Mouse (Mus musculus): Measurements from ENCODE around the gene Ppara.
A peak's percentile ranks its signal among the peaks of the same experiment; 100 is the strongest.

Gene Ppara

DNA sequence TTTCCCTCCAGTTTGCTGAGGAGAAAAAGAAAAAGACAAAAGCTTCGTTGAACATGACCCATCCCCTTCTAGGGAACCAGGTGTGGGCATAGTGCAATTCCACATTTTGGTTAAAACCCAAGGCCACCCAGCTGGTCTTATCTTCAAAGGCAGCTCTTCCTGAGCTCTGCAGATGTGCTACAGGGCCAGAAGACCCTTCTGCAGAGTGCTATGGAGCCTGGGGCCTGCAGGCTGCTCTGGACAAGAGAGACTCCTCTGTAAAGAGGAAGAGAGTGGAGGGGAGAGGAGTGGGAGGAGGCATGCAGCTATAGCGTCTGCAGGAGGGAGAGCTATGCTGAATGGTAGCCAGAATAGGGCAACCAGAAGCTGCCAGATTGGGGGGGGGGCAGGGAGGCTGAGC is 4.8 kb upstream of the Ppara start:
- DNase-seq: no peak

DNA sequence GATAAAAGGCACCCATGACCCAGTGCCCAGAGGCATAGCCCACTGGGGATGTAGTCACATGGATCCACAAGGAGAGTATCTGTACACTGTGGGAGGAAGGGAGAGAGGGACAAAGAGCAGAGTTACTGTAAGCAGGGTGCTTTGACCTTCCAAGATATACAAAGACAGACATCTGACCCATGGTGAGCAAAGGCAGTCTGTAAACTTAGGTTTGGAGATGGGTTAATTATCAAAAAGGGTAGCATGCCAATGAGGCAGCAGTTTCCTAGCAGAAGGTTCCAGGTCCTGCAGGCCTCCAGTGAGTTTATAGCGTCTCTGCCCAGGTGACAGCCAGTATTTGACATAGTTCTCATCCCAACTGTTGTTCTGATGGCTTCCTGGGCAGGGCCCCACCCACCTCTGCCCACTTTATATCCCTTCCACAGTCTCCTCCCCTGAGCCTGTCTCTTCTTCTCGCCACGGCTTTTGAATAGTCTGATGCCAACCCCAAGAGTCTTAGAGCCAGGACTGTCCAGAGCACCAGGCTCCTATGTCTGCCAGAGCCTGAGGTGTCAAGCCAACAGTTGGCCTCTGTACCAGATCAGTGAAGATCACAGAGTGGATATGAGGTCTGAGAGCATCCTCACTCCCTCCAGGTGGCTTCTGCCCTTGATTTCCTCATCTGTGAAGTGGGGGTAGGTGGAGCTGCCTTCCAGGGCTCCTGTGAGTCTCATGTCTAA is 2.7 kb upstream of the Ppara start:
- DNase-seq: no peak

DNA sequence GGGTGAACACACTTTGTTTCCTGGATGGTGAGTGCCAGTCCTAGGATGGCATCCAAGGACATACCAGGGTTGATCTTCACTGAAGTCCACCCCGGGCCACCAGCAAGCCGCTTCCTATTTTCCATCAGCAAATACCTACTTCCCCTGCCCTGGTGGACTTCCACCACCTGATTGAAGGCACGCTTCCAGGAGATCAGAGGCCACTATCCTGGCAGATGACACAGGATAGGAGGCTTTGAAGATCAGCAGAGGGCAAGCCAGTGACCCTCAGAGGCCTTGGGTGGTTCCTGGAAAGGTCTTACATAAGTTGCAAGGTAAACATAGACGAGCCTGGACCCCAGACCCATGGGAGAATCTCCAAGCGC is 2.2 kb upstream of the Ppara start:
- no peak for DNase-seq

DNA sequence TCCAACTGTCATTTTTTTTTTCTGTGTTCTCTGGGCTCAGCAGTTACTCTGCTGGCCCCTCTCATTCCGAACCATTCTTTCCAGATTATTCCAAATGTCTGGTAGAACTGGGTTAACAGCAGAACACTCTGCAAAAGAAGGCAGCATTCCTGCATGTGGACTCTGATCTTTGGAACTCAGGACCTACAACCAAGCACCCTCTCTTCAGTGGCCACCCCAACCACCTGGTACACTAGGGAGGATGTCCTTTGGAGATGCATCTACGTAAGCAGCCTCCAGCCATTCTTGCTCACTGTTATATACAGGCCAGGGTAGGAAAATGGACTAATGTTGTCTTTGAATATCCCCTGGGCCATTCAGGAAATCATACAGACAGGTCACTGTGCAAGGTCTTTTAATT is 1.1 kb upstream of the Ppara start:
- DNase-seq: no peak

DNA sequence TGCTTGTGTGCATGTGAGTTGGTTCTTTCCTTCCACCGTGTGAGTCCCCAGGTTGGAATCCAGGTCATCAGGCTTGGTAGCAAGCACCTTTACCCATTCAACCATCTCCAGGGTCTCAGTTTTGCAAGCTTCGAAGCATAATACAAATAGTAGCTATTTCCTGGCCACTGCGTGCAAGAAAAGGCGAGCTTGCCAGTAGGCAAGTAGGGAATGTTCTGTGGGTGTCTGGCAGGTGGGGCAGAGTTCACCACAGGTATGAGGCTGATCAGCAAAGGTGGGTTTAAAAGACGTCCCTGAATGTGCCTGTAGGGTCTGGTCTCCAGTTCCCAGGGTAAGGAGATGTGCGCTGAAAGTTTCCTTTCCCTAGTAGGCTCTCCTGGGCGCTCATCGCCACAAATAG is 635 bp upstream of the Ppara start:
- DNase-seq: no peak

DNA sequence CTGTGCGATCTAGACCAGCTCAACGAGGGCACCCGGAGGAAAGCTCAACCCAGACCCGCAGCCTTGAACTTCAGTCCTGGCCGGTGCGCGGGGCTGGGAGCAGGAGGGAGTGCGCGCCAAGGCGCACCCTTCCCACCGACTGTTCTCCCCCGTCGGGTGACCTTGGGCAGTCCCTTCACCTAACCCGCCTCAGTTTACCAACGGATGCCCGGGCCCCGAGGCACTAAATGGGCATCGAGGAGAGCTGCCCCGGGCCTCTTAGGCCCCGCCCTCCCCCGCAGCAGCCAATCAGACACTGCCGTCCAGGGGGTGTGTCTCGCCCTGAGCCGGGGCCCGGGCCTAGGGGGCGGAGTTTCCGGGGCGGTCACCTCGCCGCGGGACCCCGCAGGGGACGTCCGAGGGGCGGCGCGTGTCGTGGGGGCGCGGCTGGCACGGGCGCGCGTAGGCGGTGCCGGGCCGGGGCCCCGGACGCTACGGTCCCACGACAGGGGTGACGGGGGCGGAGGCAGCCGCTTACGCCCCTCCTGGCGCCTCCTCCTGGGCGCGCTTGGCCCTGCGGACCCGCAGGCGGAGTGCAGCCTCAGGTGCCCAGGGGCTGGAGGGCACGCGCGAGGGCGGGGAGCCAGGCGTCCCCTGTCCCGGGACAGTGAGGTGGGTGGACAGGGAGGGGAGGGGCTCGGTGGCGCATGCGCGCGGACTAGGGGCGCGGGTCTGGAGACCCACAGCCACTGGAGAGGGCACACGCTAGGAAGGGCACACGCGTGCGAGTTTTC is 466 bp downstream of the Ppara start:
- DNase-seq: peak; percentile 26 to 56

DNA sequence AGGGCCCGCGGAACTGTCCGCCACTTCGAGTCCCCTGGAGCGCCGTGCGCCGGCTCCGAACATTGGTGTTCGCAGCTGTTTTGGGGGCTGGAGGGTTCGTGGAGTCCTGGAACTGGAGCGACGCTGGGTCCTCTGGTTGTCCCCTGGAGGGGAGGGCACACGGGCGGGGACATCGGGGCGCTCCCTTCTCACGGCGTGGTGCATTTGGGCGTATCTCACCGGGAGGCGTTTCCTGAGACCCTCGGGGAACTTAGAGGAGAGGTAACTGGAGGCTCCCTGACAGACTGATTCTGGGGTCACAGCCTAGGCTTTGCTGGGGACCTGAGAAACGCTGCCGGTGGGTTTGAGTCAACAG is 1.0 kb downstream of the Ppara start:
- DNase-seq: no peak

DNA sequence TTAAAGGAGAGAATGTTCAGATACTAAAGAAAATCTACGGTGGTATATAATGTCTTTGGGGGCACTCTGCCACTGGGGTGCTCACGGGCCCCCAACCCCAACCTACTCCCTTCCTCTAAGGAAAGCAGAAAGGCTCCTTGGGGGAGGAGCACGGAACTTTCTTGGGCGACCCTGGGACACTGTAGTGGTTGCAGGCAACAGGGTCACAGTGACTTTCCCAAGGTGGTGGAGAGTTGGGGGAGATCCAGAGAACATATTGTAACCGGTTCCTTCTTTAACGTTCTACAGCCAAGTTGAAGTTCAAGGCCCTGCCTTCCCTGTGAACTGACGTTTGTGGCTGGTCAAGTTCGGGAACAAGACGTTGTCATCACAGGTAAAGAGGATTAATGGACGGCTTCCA is 1.7 kb downstream of the Ppara start:
- DNase-seq: no peak

DNA sequence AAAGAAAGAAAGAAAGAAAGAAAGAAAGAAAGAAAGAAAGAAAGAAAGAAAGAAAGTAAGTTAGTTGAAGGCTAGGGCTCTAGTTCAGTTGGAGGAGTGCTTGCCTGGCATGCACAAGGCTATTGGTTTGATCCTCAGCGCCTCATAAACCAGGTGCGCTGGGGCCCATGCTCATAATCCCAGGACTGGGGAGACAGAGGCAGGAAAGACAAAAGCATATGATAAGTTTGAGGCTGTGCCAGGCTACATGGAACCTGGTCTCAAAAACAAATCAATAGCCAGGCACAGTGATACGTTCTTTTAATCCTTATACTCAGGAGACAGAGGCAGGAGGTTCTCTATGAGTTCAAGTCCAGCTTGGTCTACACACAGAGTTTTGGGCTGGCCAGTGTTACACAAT is 3.6 kb downstream of the Ppara start:
- DNase-seq: no peak

DNA sequence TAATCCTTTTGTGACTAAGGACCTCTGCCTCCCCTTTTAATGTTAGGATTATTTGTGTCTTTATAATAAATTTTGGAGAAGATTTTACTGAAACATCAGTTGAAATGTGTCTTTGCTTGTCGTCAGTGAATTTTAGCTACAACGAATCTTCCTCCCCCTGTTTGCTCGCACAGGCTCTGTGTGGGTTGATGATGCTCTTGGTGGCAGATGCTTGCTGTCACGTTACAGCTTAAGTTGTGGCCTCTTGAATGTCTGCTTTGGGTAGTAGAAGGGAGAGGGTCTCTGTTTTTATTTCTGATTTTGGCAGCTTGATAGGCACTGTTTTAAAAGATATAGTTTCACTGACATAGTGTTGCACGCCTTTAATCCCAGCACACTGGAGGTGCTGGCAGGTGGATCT is 4.2 kb downstream of the Ppara start:
- DNase-seq: no peak

DNA sequence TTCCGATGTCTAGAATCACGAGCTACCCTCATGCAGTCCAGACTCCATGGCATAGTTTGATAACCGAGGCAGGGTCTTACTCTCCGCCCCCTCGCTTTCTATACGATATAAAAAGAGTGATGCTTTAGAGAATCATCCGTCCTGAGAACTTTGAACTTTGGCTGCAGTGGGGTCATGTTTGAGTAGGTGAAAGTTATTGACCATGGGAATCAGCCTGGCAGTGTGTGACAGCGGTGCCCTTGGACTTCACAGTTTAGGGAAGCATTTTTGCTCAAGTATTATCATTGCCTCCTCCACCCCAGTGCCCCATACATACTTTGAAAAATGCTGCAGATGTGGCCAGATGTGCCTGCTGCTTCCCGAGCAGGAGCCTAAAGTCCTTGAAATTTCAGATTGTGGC is 7.8 kb downstream of the Ppara start:
- DNase-seq: no peak

DNA sequence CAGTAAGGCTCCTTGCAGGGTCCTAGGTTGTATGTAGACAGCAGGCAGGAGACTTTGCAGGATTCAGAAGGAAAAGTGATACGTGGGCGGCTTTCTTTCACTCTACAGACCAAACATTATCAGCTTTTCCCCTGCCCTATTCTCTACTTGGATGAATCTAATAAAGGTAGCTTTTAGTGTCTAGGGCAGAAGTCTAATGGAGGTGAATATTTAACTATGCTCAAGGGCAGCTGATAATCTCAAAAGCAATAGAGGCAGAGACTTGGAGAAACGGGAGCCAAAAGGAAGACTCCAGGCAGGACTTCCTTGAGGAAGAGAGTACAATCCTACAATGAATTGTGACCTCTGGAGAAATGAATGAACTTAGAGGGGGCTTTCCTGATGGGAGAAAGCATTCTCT is 9.2 kb downstream of the Ppara start:
- no peak for DNase-seq

DNA sequence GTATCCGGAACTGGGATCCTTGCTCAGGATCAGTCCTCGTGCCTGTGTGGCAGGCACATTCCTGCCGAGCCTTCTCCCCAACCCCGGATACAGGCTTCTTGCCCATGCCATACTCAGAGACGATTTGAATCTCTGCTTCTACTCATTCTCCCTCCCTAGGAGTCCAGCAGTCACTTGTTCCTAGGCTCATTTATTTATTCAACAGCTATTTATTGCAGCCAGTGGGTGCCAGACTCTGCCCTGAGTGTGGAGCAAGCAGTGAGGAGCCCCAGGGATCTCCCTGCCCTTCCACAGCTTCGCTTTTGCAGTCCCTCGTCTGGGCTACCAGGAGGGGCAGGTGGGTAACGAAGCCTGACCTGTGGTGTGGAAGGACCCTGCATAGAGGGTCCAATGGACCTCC is 11.4 kb downstream of the Ppara start:
- DNase-seq: no peak

DNA sequence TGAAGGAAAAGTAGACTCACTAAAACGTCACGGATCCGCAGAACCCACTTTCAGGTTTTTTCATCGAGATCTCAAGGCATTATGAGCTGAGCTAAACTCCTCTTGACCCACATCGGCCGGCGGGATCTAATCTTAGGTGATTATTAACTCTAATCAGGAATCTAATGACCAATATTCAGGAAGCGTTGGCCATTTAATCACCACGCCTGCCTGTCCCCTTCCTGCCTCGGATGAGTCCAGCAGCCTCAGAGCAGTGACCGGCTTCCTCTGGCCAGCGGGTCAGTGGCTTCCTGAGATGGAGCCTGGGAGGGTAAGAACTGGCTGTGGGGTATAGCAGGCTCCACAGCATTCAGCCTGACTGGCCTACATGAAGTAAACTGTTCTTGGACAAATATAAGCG is 11.9 kb downstream of the Ppara start:
- no peak for DNase-seq

DNA sequence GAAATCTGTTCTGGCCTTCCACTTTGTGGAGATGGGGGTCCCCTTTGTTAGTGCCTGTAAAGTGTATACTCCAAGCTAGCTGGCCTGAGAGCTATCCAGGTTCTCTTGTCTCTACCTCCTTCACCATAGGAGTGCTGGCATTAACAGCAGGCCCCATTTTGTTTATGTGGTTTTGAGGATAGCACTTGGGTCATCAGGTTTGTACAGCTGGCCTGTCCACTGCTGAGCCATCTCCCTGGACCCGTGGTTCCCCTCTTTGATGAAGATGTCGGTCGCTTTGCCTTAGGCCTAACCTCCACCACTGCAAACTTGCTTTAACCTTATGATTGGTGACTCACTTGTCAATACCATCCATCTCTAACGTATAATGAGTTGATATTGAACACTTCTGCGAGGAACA is 13.2 kb downstream of the Ppara start:
- no peak for DNase-seq

DNA sequence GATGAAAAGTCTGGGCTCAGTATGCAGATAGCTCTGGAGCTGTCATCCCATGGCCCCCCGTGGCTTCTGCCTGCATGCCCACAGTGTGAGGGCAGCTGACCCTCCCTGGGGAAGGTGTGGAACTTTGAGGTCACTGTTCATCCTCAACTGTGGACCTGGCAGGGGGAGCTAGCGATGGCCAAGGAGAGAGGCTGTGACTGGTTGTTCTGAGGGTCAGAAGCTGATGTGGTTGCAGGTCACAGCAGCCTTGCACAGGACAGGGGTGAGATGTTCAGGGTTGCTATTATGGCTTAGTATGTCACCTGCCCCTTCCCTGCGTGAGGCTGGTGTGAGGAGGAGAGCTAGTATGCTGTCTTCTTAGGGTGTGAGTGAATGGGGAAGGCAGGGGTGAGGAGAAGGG is 13.7 kb downstream of the Ppara start:
- DNase-seq: no peak

DNA sequence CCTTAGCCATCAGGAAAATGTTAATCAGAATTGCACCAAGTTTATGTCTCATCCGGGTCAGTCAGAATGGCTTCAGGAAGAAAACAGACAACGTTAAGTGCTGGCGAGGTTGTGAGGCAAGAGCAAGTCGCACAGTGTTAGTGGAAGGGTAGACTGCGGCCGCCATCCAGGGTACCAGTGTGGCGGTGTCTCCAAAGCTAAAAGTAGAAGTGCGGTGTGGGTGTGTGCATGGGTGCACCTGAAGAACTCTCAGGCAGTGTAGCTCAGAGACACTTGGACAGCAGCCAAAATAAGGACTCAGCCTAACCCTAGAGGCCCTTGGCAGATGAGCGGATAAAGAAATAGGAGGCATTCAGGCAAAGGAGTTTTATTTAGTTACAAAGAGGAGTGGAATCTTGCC is 14.4 kb downstream of the Ppara start:
- DNase-seq: no peak

DNA sequence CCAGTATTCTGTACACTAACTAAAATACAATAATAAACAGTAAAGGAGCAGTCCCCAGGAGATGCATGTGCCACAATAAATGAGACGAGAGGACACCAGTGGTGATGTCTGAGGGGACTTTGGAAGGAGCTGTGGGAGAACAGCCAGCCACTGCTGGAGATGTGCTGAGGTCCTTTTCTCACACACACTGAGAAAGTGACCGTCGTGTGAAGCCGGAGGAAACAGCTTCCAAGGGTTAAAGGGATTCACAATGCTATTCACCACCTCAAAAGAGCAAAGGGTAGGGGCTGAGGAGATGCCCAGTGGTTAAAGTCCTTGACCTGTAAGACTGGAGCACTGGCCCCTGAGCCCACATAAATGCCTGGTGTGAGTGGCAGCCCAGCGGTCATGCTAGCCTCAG is 15.3 kb downstream of the Ppara start:
- no peak for DNase-seq

DNA sequence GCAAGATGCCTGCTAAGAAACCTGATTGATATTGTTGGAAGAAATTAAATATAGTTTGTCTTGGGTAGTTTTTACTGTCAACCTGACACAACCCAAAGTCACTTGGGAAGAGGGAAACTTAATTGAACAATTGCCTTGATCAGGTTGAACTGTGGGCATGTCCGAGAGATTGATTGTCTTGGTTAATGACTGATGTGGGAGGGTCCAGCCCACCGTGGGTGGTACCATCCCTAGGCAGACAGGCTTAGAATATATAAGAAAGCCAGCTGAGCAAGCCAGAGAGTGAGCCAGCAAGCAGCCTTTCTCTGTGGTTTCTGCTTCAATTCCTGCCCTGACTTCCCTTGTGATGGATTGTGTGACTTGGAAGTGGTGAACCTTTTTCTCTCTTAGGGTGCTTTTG is 17.9 kb downstream of the Ppara start:
- DNase-seq: no peak

DNA sequence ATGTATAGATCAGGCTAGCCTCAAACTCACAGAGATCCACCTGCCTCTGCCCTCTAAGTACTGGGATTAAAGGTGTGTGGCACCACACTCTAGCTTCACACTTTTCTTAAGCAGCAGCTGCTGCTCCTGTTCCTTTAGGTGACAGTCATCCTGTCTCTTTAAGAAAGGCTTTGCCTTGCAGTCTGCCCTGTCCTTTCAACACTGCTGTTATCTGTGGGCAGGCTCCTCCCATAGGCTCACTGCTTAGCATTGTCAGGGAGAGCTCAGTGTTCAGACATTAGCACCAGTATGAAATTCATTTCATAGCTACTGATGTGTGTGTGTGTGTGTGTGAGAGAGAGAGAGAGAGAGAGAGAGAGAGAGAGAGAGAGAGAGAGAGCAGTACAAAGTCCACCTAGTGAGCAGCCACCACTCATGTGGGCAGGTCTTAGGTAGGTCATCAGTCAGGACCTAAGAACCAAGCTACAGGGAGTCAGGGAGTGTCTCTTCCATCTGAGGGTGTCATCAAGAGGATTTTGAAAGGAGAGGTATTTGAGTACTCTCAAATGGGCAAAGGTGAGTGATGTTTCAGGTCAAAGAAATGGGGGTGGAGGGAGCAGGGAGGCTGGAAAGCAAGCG is 19.4 kb downstream of the Ppara start:
- DNase-seq: no peak

DNA sequence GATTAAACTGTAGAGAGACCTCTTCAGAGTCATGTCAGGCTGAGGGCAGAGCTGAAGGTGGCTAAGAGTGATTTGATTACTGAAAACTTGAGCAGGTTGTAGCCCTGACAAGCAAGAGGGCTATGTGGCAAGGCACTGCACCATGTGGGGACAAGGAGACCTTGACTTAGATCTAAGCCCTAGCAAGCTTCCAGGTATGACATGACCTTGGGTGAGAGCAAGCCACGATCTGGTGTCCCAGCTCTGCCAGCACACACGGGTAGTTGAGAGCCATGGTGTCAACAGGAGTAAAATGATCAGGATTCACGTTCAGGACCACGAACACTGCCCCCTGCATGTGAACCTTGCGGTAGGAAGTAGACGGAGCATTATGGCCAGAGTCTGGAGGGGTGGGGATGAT is 20.4 kb downstream of the Ppara start:
- no peak for DNase-seq

DNA sequence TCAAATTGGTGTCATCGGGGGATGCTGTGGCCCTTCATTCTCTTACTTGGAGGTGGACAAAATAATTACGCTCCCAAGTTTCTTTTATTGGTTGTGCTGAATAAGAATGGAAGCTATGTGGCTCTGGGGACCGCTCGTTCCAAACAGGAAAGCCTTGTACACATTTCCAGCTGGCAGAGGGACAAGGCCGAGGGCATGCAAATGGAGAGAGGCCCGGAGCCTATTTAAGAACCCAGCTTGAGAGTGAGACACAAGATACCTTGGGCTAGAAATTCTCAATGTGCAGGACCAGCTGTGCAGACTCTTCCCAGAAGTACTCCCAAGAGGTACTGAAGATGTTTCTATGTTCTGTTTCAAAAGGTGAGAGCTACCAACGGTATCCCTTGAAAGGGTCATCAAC is 21.8 kb downstream of the Ppara start:
- no peak for DNase-seq

DNA sequence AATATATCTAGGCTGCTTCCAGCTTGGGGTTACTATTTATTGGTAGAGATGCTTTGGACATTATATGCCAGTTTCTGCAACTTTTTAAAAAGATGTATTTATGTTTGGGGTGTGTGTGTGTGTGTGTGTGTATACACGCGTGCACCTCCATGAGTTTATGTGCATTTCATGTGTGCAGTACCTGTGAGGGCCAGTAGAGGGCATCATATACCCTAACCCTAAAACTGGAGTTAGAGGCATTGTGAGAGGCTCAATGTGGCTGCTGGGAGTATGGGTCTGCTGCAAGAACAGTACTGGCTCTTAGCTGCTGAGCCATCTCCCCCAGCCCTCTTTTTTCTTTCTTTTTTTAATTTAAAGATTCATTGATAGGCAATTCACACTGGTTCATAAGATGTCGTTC is 23.0 kb downstream of the Ppara start:
- DNase-seq: no peak

DNA sequence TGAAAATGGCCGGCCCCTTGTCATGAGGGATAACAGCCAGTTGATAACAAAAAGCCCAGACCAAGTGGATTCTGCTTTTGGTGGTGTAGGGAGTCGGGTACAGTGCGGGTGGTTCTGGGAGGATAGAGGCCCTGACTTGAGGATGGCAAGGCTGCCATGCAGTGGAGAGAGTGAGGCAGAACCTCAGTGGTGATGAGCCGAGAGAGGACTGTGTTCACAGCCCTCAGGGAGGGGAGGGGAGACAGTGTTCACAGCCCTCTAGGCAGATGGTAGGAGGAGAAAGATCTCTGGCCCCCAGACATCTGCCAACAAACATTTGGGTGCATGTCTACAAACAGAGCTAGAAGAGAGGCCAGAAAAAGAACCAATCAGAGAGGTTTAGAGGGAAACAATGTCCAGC is 28.0 kb downstream of the Ppara start:
- no peak for DNase-seq

DNA sequence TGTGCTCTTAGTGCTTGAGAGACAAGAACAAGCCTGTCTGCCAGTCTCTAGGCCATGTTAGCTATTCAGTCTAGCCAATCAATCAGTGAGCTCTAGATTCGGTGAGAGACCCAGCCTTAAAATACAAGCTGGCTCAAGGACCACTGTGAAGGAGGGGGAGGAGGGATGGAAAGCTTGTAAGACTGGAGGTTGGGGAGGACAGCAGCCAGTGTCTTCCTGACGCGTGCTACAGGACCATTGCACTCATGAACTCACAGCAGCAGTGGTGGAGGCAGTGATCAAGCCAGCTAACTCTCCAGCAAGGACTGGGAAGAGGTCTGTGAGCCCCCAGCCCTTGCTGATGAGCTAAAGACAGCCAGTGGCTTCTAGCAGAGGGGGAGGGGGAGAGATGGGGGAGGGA is 30.2 kb downstream of the Ppara start:
- no peak for DNase-seq
